Mouse (Mus musculus): ENCODE results near the gene Nsd1.

The Nsd1 gene

DNA sequence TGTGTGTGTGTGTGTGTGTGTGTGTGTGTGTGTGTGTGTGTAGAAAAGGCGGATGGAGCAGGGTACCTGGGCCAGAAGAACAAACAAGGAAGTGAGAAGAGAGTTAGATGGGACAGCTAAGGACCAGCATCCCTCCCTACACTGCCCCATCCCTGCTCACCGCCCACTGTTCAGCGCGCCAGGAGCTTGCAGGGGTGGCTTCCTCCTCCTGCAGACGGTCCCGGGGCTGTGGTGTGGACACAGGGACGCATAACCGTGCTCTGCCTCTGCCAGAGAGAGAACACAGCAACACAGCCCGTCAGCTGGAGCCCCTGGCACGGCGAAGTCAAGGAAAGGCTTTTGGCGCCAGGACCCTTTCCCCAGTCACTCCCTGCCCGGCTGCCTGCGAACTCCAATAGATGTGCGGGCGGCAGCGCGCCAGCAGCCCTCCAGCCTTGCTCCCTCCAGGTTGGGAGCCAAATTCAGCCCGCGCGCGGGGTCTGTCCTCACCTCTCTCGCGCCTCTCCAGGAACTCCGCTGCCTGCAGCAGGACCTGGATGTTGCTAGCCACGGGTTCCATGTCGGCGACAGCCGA is 119.6 kb downstream of the Nsd1 start:
- no peak for DNase-seq (ENCODE audit: extremely low spot score)

DNA sequence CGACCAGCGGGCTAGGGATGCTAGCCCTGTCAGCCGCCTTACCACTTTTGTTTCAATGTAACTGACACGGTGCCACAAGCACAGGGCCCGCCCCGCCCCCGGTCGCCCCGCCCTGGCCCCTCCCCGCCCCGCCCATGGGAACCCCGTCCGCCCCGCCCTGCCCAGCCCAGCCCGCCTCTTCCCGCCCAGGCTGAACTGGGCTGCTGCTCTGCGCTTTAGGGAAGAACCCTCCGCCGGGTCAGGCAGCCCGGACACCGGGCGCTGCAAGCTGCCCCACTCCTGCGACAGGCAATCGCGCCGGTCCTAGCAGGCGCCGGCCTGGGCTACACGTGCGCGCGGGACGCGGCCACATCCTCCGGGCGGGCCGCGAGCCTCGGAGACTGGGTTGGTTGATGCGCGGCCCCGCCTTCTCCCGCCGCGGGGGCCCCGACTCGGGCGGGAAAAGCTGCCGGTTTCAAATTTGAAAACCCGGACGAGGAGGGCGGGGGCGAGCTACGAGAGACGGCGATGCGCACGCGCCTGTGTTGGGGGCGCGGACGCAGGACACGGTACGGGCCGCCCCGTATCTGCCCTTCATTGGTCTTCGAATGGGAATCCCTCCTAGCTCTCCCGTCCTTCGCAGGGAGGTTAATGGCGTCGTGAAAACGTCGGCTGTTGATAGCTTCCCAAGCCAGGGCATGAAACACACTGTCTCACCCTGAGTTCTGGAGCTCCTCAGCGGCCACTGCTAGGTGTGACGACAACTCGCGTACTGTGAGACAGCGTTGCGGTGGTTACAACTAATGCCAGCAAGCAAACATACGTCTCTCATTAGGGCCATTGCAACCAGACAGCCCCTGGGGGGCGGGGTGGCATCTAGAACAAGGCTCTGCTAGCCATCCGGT is 120.3 kb downstream of the Nsd1 start, which contains the start of gene Mxd3:
Gene Mxd3, minus strand, starts transcription at position 141 of the 884 bp plus-strand sequence.
- peak; percentile 93 for DNase-seq (ENCODE audit: extremely low spot score)

DNA sequence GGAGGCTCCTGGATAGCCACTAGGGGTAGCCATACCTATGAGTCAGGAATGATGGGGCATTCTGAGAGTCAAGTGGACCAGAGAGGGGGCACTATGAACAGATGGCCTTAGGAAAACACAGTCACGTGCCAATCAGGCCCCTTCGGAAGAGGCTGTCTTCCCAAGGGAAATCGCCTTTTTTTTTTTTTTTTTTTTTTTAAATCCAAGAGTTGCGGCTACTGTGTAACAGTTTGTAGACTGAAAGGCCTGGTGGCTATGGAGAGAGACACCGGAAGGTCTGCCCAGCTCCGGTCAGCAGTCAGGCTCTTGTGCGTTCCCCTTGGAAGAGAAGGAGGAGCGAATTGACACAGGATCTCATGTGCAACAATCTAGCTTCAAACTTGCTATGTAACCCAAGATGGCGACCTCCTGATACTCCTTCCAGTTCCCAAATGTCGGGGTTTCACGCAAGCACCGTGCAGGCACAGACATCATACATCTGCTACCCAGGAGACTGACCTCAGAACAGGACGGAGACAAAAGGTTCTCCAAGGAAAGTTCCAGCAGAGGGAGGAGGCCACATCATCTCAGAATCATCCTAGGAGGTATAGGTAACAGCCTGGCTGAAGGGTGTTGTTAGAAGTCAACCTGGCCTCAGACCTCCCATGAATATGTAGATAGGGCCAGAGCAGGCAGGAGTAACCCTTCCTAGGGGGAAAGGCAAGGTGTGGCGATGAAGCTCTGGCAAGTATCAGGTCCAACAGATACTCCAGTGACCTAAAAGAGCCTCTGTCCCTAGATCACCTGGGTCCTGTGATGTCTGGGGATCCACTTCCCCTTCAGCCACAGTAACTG is 121.2 kb downstream of the Nsd1 start:
- DNase-seq (ENCODE audit: extremely low spot score): no peak

DNA sequence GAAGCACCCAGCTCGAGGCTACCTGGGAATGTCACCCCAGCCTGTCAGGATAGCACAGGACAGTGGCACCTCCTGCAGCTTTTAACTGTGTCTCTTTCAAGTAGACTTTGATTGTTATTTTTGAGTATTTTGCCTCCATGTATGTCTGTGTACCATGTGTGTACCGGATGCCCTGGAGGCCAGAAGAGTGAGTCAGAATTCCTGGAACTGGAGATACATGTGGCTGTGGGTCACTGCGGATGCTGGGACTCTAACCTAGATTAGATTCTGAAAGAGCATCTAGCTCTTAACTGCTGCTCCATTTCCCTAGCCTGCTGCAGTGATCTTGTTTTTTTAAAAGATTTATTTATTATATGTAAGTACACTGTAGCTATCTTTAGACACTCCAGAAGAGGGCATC is 122.7 kb downstream of the Nsd1 start:
- DNase-seq (ENCODE audit: extremely low spot score): no peak

DNA sequence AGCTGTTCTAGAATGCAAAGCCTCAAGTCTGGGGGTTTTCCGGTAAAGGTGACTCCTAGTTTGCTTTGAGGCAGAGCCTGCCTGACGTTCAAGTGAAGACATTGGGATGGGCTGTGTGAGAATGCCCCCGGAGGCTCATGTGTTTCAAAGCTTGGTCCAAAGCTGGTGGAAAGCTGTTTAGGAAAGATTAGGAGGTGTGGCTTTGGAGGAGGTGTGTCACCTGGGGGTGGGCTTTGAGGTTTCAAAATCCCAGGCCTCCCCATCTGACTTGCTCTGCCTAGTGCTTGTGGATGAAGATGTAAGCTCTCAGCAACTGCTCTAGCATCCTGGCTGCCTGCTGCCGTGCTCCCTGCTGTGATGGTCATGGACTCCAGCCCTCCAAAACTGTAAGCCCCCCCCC is 126.1 kb downstream of the Nsd1 start:
- no peak for DNase-seq (ENCODE audit: extremely low spot score)

DNA sequence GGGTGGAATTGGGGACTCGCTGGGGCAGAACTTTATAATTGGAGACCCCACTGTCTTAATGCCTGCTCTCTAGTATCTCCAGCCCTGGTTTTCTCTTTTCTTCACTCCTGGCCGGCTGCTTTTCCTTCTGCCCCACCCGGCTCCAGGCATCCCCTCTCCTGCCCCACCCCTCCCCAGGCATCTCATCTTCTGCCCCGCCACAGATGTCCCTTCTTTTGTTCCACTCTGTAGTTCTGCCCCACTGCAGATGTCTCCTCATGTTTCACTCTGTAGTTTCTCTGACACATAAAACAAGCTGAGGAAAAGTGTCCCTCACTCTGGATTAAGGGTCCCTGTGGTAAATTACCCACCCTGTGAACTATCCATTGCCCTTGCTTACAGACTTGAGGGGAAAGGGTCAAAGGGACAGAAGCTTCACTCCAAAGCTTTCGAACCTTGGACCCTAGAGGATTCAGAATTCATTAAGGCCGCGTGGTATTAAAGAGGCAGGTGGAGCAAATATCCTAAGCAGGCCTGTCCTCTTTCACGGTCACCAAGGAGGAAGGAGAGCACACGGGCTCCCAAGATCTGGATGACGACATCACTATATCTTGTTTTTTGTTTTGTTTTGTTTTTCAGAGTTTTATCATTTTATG is 127.9 kb downstream of the Nsd1 start:
- no peak for DNase-seq (ENCODE audit: extremely low spot score)

DNA sequence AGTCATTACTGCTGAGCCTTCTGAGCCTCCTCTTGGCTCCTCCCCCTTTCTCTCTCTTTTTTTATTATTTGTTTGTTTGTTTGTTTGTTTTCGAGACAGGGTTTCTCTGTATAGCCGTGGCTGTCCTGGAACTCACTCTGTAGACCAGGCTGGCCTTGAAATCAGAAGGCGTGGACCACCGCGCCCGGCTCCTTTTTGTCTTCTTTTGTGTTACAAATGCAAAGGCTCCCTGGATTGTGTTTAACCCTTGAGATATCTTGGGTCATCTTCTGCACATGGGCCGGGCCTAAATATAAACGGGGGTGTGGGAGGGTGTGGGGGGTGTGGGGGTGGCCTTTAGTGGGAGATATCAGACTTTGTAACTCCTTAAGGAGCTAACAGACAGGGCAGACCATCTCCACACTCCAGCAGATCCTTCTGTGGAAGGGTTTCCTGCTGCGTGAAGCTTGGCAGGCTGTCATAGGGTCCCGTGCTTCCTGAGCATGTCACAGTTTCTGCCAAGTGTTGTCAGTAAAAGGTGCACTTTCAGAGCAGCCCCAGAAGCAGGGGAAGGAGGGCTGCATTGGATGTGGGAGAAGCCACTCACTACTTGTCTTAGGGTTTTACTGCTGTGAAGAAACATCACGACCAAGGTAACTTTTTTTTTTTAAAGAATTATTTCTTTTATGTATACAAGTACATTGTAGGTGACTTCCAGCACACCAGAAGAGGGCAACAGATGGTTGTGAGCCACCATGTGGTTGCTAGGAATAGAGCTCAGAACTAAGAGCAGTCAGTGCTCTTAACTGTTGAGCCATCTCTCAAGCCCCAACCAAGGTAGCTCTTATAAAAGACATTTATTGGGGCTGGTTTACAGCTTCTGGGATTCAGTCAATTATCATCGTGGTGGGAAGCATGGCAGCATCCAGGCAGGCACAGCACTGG is 128.8 kb downstream of the Nsd1 start:
- DNase-seq (ENCODE audit: extremely low spot score): no peak

DNA sequence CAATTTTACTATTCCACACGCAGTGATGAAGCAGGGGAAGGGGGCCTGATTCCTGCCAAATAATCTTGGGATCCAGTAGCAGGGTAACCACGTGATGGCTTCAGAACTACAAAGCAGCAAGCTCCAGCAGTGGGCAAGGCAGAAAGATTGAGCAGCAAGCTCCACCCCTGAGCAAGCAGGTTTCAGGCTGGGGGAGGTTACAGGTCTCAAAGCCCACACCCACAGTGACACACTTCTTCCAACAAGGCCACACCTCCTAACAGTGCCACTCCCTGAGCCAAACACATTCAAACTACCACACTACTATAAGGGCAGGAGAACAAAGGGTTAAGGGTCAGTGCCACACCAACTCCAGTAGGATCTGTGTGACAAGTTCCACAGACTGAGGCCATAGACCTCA is 129.7 kb downstream of the Nsd1 start:
- DNase-seq (ENCODE audit: extremely low spot score): no peak

DNA sequence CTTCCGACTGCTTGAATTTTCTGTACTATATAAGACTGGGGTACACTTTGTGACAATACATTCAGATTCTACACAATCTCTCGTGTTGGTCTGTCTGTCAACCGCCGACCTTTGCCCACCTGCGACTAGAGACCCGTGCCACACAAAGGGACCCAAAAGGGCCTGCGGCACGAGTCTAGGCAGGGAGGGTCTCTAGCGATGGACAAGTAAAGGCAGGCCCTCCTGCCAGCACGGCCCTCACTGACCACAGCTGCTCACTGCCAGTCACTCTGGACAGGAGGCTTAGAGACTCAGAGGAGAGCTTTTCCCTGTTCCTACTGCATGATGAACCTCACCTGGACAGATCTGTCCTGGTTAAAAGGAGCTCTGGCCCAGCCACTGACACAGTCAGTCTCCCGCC is 132.9 kb downstream of the Nsd1 start:
- no peak for DNase-seq (ENCODE audit: extremely low spot score)

DNA sequence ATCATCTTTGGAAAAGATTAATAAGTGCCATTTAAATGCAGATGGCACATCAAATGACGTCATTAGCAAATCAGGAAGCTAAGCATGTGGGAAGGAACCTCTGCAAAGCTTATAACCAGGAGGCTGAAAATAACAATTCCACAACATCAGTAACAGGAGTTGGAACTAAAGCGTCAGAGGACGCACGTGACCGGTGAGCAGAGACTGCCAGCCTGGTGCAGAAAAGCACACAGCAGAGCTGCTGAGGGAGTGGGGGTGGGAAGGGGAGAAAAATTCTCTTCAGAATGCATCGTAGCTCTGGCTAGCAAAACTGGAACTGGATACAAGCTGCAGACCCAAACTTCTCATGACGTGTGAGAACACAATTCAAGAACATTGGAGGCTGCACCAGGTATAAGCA is 134.7 kb downstream of the Nsd1 start:
- no peak for DNase-seq (ENCODE audit: extremely low spot score)

DNA sequence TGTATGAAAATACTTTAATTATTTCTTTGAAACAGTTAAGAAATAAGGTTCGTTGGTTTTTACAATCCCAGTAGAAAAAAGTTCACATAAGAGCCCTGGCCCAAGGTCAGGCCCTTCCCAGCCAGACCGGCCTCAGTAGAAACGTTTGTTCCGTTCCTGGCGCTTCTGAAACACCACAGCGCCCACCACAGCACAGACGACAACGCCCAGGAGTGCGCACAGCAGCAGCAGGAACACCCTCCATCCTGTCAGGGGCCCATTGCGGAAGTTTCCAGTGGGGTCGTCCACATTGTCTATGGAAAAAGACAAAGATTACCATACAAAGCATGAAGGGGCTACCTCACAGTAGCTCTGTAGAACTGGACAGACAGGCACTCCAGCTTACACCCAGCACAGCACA is 137.2 kb downstream of the Nsd1 start:
- DNase-seq (ENCODE audit: extremely low spot score): no peak

DNA sequence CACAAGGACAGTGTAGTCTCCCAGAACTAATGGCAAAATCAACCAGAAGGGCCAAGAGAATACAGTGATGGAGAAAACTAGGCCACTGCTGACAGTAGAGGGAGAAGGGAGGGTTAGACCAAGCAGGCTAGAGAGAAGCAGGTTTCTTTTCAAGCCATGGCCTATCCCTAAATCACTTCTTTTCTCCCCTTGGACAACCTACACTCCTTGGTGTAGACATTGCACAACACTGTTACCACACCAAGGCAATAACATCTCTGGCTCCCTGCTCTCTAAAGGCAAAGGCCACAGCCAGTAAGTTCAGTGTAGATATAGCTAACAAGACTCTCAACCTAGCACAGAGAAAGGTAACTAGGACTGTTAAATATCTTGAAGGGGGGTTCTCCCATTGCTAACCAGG is 151.6 kb downstream of the Nsd1 start:
- no peak for DNase-seq (ENCODE audit: extremely low spot score)

DNA sequence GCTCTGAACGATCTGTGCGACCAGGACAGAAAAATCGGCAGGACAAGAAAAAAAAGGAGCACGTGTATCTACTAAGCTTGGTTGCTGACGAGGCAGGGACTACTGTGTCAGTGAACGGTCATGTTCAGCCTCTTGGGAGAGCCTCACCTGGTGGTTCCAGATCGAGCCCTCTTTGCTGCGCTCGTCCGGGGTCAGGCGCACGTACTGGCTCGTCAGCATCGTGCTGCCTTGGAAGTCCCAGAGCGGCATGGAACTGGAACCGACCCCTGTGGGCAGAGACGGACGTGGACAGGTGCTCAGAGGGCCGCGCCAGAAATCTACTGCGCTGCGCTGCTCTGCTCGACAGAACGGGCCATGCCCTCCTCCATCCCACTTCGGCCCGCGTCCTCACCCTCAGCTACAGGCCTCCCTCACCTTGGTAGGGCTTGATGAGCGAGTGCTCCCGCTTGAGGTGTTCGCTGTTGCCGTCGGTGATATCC is 152.4 kb downstream of the Nsd1 start:
- DNase-seq (ENCODE audit: extremely low spot score): no peak

DNA sequence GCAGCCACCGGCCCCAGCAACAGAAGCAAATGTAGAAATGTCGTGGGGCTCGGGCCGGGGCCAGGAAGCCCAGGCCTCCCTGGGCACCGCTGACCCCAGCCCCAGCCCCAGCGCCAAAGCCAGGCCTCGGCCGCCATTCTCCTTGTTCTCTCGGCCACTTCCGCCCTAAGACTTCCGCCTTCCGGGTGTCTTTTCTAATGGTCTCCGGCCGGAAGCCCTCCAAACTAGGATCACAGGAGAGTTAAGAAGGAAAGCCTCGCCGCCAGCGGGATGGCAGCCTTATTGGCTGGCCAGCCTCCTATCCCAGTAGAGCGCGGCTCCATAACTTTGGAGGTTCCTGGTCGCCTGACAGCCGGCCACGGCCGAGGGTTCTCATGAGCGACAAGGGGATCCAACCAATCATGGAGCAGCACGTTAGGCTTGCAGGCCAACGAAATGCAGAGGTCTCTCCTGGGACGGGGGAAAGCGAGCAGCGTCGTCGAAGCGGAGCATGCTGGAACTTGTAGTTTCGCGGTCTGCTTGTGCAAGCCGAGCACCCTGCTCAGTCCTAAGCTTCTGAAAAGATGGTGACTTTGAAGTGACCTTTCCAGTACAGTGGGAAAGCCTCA is 153.0 kb downstream of the Nsd1 start, which contains the start of gene Lman2:
Gene Lman2, minus strand, starts transcription at position 331 of the 608 bp plus-strand sequence.
- peak; percentile 96 for DNase-seq (ENCODE audit: extremely low spot score)
